Mouse (Mus musculus) spleen, adult 2 months (tissue): Measurements from ENCODE around the gene Map3k9. TPM values are rescaled to one million over a fixed set of nuclear protein-coding genes. Genes with fewer than 3 reads are reported as not detected.

Experiments used
- DNase-seq, 2 experiments: peaks; one replicate each; pipeline versions ENCODE4 v3.0.0 to v3.0.0-alpha.2; 2012 to 2021; ENCODE audit warnings: low spot score in 2 of 2, low read depth in 1 of 2
- H3K27ac ChIP-seq: fragments of 200-500 bp; 2 replicates; pipeline ENCODE4 v1.5.1; 2012; ENCODE audit warnings: low read length, inconsistent platforms; ENCODE audit not compliant: insufficient read depth
- H3K27me3 ChIP-seq: fragments of 200-500 bp; 2 replicates; pipeline ENCODE4 v1.6.1; 2012; ENCODE audit warnings: mild to moderate bottlenecking, moderate library complexity, low read length, inconsistent platforms; ENCODE audit not compliant: control insufficient read depth, insufficient read depth
- H3K36me3 ChIP-seq: fragments of 200-500 bp; 2 replicates; pipeline ENCODE4 v1.6.1; 2012; ENCODE audit warnings: mild to moderate bottlenecking, low read length, inconsistent platforms; ENCODE audit not compliant: control insufficient read depth, insufficient read depth
- H3K4me1 ChIP-seq: fragments of 200-500 bp; 2 replicates; pipeline ENCODE4 v1.6.1; 2011; ENCODE audit warnings: inconsistent platforms; ENCODE audit not compliant: control insufficient read depth, insufficient read depth, insufficient read length
- H3K4me3 ChIP-seq: fragments of 200-500 bp; 2 replicates; pipeline ENCODE4 v1.5.1; 2011; ENCODE audit warnings: mild to moderate bottlenecking, inconsistent platforms; ENCODE audit not compliant: insufficient read depth, insufficient read length; ENCODE audit errors: extremely low read depth
- CTCF ChIP-seq: fragments of 200-500 bp; IDR thresholded peaks from 2 replicates; pipeline ENCODE4 v1.5.1; 2011; ENCODE audit warnings: mild to moderate bottlenecking, inconsistent platforms; ENCODE audit not compliant: insufficient read depth, insufficient read length, insufficient replicate concordance; ENCODE audit errors: extremely low read depth
- POLR2A ChIP-seq: fragments of 200-500 bp; IDR thresholded peaks from 2 replicates; pipeline ENCODE4 v1.6.1; 2011; ENCODE audit warnings: low read depth, low read length, inconsistent platforms
- WGBS: fragments of 180-500 bp; shearing (Covaris S2); methylation state at CpG from one replicate; pipeline ENCODE4 v1.1.7; 2018; 5-methylcytosine and 5-hydroxymethylcytosine counted together
- polyA plus RNA-seq: library from polyadenylated mRNA; depleted of rRNA; stranded (reverse); fragments of >200 nt; gene quantifications from 2 replicates; pipeline ENCODE4 v1.2.3, GENCODE M21; 2012

Gene Map3k9
- polyA plus RNA-seq, 1 experiment: 2.9 TPM

DNA sequence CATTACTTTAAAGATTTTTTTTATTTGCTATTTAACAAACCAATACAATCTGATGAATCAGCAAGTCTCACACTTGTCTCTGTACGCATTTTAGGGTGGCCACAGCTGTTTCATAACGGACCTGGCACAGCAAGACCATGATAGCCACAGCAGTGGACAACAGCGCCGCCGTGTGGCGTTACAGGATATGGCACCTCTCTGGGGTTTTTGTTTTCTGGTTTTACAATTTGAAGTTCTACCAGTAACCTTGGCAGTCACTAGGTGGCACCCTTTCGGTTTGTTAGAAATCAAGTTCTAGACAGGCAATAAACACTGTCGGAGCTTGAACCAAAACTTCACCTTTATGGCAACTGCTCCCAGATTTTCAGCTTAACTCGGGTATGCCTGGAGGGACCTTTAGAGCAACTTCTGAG lies 7.7 kb upstream of the Map3k9 start:
- no peak for TF ChIP-seq POLR2A
- TF ChIP-seq CTCF: peak; percentile 95; the same call in 1 of the 2 replicates
- Histone ChIP-seq H3K27me3 (no peaks in the 10 kb centered on the region), H3K27ac (no peak overlapping the region), H3K4me3 (no peak overlapping the region), H3K36me3 (no peaks in the 10 kb centered on the region), H3K4me1 (no peaks in the 10 kb centered on the region)
- WGBS: 1% methylated on average over 9 of the region's 9 CpGs
- peak; percentile 79 to 87 for DNase-seq

GRCm38 (mm10) chr12:81787262-81787661 lies 6.3 kb upstream of the Map3k9 start:
- Histone ChIP-seq H3K36me3 (no peaks in the 10 kb centered on the region), H3K4me1 (no peaks in the 10 kb centered on the region), H3K27ac (no peak overlapping the region), H3K4me3 (no peak overlapping the region), H3K27me3 (no peaks in the 10 kb centered on the region)
- 64% methylated on average over 12 of the region's 12 CpGs for WGBS
- no peak for TF ChIP-seq POLR2A
- TF ChIP-seq CTCF: no peak
- no peak for DNase-seq

DNA sequence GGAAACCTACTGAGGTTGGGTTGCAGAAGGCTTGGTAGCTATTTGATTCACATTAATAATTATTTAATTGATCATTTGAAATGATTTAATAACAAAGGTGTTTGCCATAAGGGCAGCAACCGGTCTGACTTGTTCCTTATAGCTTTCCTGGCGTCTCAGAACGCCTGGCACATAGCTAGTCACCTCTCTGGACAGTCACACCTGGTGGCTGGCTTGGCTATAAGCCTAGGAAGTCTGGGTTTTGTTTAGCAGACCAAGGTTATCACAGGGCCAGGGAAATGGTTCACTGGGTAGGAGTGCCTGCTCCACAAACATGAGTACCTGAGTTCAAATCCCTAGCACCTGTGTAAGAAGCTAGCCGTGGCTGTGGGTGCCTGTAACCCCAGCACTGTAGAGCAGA lies 2.3 kb upstream of the Map3k9 start:
- H3K4me3 ChIP-seq: no peak overlapping the region
- no peak for TF ChIP-seq POLR2A
- no peak overlapping the region for H3K27ac ChIP-seq
- peaks cover 9% of the 10 kb centered on the region for H3K4me1 ChIP-seq
- no peak for DNase-seq
- no peaks in the 10 kb centered on the region for H3K36me3 ChIP-seq
- H3K27me3 ChIP-seq: peaks cover 4% of the 10 kb centered on the region
- WGBS: 82% methylated on average over 4 of the region's 4 CpGs

GRCm38 (mm10) chr12:81782606-81783005 lies 1.6 kb upstream of the Map3k9 start:
- TF ChIP-seq POLR2A: no peak
- TF ChIP-seq CTCF: no peak
- Histone ChIP-seq H3K36me3 (no peaks in the 10 kb centered on the region), H3K27me3 (peaks cover 4% of the 10 kb centered on the region), H3K27ac (no peak overlapping the region), H3K4me3 (no peak overlapping the region), H3K4me1 (peaks cover 9% of the 10 kb centered on the region)
- WGBS: 89% methylated on average over 6 of the region's 6 CpGs
- no peak for DNase-seq

DNA sequence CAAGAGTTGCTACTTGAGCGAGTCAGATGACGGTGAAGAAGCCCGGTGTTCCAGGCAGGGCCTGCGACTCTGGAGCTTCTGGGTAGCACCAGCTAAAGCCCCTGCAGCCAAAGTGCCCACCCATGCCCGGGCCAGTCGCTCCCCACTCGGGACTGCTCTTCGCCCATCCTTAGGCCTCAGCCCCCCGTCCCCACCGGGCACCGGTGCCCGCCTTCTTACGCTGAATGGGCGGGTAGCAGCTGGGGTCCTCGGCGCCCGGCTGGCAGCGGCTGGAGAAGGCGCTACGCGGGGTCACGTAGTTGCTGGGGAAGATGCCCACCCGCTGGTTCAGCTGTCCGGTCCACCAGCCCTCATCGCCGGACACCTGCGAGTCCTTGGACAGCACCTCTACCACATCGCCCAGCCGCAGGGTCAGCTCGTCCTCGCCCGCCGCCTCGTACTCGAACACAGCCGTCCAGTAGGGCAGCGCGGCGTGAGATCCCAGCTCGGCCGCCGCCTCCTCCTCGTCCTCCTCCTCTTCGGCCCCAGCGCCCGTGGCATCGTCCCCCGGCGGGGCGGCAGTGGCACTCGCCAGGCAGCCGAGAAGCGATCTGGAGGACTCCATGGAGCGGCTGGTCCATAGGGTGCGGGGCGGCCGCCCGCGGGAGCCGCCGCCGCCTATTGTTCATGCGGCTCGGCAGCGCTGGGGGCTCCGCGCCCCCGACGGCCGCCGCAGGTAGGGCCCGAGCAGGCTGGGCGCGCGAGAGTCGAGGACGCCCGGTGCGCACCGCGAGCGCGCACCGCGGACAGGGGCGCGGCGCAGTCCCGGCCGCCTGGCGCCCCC lies 493 bp downstream of the Map3k9 start:
- Histone ChIP-seq H3K27ac (peak overlapping the region; percentile 42), H3K4me1 (peaks cover 9% of the 10 kb centered on the region), H3K36me3 (no peaks in the 10 kb centered on the region), H3K27me3 (peaks cover 4% of the 10 kb centered on the region), H3K4me3 (peak overlapping the region; percentile 84)
- TF ChIP-seq CTCF (no peak), POLR2A (no peak)
- WGBS: 2% methylated on average over 74 of the region's 91 CpGs
- DNase-seq: peak in 1 of 2 experiments; percentile 25

GRCm38 (mm10) chr12:81779831-81780230 lies 1.1 kb downstream of the Map3k9 start:
- Histone ChIP-seq H3K4me1 (peaks cover 9% of the 10 kb centered on the region), H3K4me3 (peak overlapping the region; percentile 84; the same call in 1 of the 2 replicates), H3K36me3 (no peaks in the 10 kb centered on the region), H3K27me3 (peaks cover 4% of the 10 kb centered on the region), H3K27ac (no peak overlapping the region)
- peak; percentile 36 to 56 for DNase-seq
- no peak for TF ChIP-seq POLR2A
- WGBS: 13% methylated on average over 12 of the region's 12 CpGs

- no peak for DNase-seq
- TF ChIP-seq POLR2A (no peak), CTCF (no peak)
- H3K4me1 ChIP-seq: peaks cover 5% of the 10 kb centered on the region
- peaks cover 4% of the 10 kb centered on the region for H3K27me3 ChIP-seq
- H3K36me3 ChIP-seq: peaks cover 2% of the 10 kb centered on the region; the same call in 1 of the 2 replicates
- no peak overlapping the region for H3K4me3 ChIP-seq
- H3K27ac ChIP-seq: no peak overlapping the region
- 48% methylated on average over 3 of the region's 3 CpGs for WGBS
Measured at GRCm38 (mm10) chr12:81776191-81776590, 4.8 kb downstream of the Map3k9 start.
